Mouse (Mus musculus) liver, embryonic 14.5 days (tissue): ENCODE measurements around the gene Hmgcl.

Experiments used
- CTCF ChIP-seq: IDR thresholded peaks from 2 replicates; pipeline ENCODE4 v1.5.1; 2016; ENCODE audit warnings: antibody characterized with exemption, low read depth, control low read depth
- EP300 ChIP-seq: IDR thresholded peaks from 2 replicates; pipeline ENCODE4 v1.6.1; 2016; ENCODE audit warnings: antibody characterized with exemption, low read depth

DNA sequence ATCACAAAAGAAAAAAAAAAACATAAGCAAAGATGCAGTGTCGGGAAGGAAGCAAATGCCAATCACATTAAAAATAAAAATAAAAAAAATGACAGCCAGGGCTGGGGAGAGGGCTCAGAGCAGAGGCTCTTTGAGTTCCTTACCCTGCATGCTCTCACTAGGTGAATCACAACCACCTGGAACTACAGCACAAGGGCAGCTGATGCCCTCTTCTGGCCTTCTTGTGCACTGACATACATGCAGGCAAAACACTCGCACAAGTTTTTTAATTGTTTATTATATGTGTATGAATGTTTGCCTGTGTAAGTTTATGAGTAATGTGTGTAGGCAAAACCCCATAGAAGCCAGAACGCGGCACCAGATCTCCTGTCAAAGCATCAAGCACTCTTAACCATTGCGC is 14.4 kb upstream of the Hmgcl start:
- TF ChIP-seq EP300 (no peak), CTCF (peak; percentile 78)
